Mouse (Mus musculus) gastrocnemius, adult 2 months (tissue): ENCODE data around the gene Fam89a. TPM values are rescaled to one million over a fixed set of nuclear protein-coding genes. Genes with fewer than 3 reads are reported as not detected.

Source experiments
- DNase-seq: peaks from one replicate; pipeline ENCODE4 v3.0.0; 2022
- H3K27ac ChIP-seq: fragments of 200-600 bp; 2 replicates; pipeline ENCODE4 v1.8.1; 2022; ENCODE audit warnings: mild to moderate bottlenecking
- H3K4me3 ChIP-seq: fragments of 200-600 bp; 2 replicates; pipeline ENCODE4 v1.8.1; 2022; ENCODE audit warnings: mild to moderate bottlenecking, moderate library complexity
- CTCF ChIP-seq: fragments of 200-600 bp; IDR thresholded peaks from 2 replicates; pipeline ENCODE4 v1.8.1; 2022; ENCODE audit warnings: antibody characterized with exemption, mild to moderate bottlenecking, moderate library complexity
- intact Hi-C: fragments of 180-260 bp; cut with DNase I; formaldehyde crosslinking; loops from one replicate; pipeline ENCODE4 v1.15.1; 2025
- total RNA-seq, 2 experiments: library from RNA; stranded (reverse); gene quantifications; 2 replicates each; pipeline ENCODE4 v1.2.3; 2021

The Fam89a gene
- total RNA-seq, 2 experiments from 2014 or later: 0.54 to 1.2 TPM

DNA sequence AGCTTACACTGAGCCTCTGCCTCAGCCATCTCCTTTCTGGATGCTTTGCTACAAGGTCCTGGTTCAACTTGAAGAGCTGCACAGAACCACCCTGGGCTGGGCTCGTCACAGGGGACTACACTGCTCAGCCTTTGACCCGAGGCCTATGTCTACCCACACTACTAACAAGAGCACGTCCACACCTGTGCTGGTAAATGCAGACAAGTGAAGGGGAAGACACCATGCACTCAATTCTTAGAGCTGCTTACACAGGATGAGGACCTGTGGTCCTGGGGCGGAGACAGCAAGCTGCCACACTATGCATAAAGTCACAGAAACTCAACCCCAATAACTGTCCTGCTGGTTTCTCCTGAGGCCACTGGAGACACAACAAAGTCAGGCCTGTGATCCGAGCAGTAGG lies 51.4 kb downstream of the Fam89a start:
- no peak for DNase-seq
- Histone ChIP-seq H3K4me3 (no peak overlapping the region), H3K27ac (no peak overlapping the region)
- TF ChIP-seq CTCF: no peak
- intact Hi-C loops: no loop called here

DNA sequence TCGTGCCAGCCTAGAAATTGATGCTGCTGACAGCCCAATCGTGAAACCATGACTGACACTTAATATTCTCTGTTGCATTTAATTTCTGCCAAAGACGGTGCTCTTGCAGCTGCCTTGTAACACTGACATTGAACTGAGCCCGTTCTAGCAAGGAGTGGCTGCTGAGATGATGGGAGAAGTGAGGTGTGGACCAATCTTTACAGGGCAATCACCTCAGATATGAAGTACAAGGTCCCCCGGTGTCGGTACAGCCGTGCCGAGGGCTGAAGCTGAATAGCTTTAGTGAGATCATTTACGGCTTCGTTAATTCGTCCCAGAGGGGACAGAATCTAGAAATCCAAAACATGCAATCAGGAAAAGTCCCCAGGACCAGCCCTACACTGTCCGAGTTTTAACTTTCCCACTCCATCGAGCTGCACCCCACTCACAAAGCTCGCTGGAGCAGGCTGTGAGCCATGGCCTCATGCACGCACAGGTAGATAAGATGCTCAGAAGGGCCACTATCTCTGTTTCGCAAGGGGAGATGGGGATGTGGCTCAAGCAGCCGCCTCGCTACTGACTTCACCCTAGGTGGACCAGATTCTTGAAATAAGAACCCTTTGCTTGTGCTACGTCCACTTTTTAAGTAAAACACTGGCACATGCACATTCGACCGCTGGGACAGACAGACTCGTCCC lies 56.1 kb downstream of the Fam89a start:
- TF ChIP-seq CTCF: no peak
- Histone ChIP-seq H3K27ac (no peak overlapping the region), H3K4me3 (no peak overlapping the region)
- intact Hi-C loops: no loop called here
- DNase-seq: no peak

- no peak for DNase-seq
- H3K4me3 ChIP-seq: no peak overlapping the region
- H3K27ac ChIP-seq: no peak overlapping the region
- TF ChIP-seq CTCF: no peak
- intact Hi-C loops: no loop called here
These were observed 59.9 kb downstream of the Fam89a start for GRCm38 (mm10) chr8:124691706-124692105.

Other genes starting within 250 kb of the Fam89a start
- 10 to 100 TPM; 17.1 to 17.7 TPM for gene Cog2, start 231.1 kb downstream of the Fam89a start, total RNA-seq
- gene Agt, start 182.1 kb downstream of the Fam89a start, total RNA-seq: 10 to 100 TPM; 12.0 to 18.0 TPM
- gene Capn9, start 175.7 kb downstream of the Fam89a start, total RNA-seq: not detected
- 10 to 100 TPM; 10.4 to 17.3 TPM for gene 2310022B05Rik, start 88.5 kb downstream of the Fam89a start, total RNA-seq
- 10 to 100 TPM; 19.3 to 20.8 TPM for gene Ttc13, start 29.8 kb downstream of the Fam89a start, total RNA-seq
- gene Arv1, start 29.7 kb downstream of the Fam89a start, total RNA-seq: 1 to 10 TPM; 2.9 to 3.5 TPM
- gene Trim67, start 41.3 kb upstream of the Fam89a start, total RNA-seq: under 1 TPM; 0.06 to 0.10 TPM
- 100 to 1,000 TPM; 157 to 173 TPM for gene Gnpat, start 111.2 kb upstream of the Fam89a start, total RNA-seq
- 10 to 100 TPM; 29.7 to 34.0 TPM for gene 2810004N23Rik, start 111.3 kb upstream of the Fam89a start, total RNA-seq
- gene Exoc8, start 145.9 kb upstream of the Fam89a start, total RNA-seq: 1 to 10 TPM; 7.6 to 7.8 TPM
- 1 to 10 TPM; 6.7 to 7.5 TPM for gene Sprtn, start 146.1 kb upstream of the Fam89a start, total RNA-seq
- gene Egln1, start 197.5 kb upstream of the Fam89a start, total RNA-seq: 100 to 1,000 TPM; 159 to 192 TPM